Mouse (Mus musculus) stomach, embryonic 14.5 days (tissue): ENCODE measurements around the gene Ccdc121. TPM values are rescaled to one million over a fixed set of nuclear protein-coding genes. Genes with fewer than 3 reads are reported as not detected.
"Not testable (repeated sequence)": the region's sequence is repeated elsewhere in the genome, so short reads cannot be mapped to it uniquely, and the experiment has no call there.

ENCODE experiments used
- ATAC-seq: fragments of 200-750 bp; cut with Nextera tagmentation; 2 replicates; pipeline ENCODE4 v1.8.0; 2017; ENCODE audit warnings: low read depth, moderate TSS enrichment; ENCODE audit not compliant: insufficient number of reproducible peaks, insufficient read depth, low FRiP score
- H3K27ac ChIP-seq: fragments of 300-500 bp; sonication (generic); 2 replicates; pipeline ENCODE4 v1.5.1; 2014; ENCODE audit warnings: mild to moderate bottlenecking, low read length, moderate library complexity, mixed read lengths
- H3K27me3 ChIP-seq: fragments of 300-500 bp; sonication (generic); 2 replicates; pipeline ENCODE4 v1.6.1; 2014; ENCODE audit warnings: low read length, control low read depth, mixed read lengths; ENCODE audit not compliant: control insufficient read depth, insufficient read depth
- H3K36me3 ChIP-seq: fragments of 300-500 bp; sonication (generic); 2 replicates; pipeline ENCODE4 v1.6.1; 2014; ENCODE audit warnings: mild to moderate bottlenecking, control low read depth, low read length, moderate library complexity, mixed read lengths; ENCODE audit not compliant: control insufficient read depth, insufficient read depth
- H3K4me1 ChIP-seq: fragments of 300-500 bp; sonication (generic); 2 replicates; pipeline ENCODE4 v1.6.1; 2014; ENCODE audit warnings: low read length, control low read depth, mixed read lengths; ENCODE audit not compliant: control insufficient read depth, insufficient read depth
- H3K4me2 ChIP-seq: fragments of 300-500 bp; sonication (generic); replicated peaks from 2 replicates; pipeline ENCODE4 v1.6.1; 2014; ENCODE audit warnings: low read depth, low read length, control low read depth
- H3K4me3 ChIP-seq: fragments of 300-500 bp; sonication (generic); 2 replicates; pipeline ENCODE4 v1.5.1; 2014; ENCODE audit warnings: low read depth, low read length, control low read depth
- H3K9ac ChIP-seq: fragments of 300-500 bp; sonication (generic); replicated peaks from 2 replicates; pipeline ENCODE4 v1.6.1; 2014; ENCODE audit warnings: low read depth, mild to moderate bottlenecking, control low read depth, low read length, moderate library complexity, mixed read lengths
- H3K9me3 ChIP-seq: fragments of 300-500 bp; sonication (generic); 2 replicates; pipeline ENCODE4 v1.6.1; 2016; ENCODE audit warnings: low read depth, low read length, control low read depth; ENCODE audit not compliant: control insufficient read depth
- WGBS: fragments of 180-500 bp; shearing (Covaris S2); extraction: QIAGEN DNeasy Blood & Tissue Kit; methylation state at CpG from one replicate; pipeline ENCODE4 v1.1.7; 2014; 5-methylcytosine and 5-hydroxymethylcytosine counted together
- polyA plus RNA-seq: library from polyadenylated mRNA; unstranded; fragments of >200 nt; fragmentation: Nextera tagmentation; extraction: Ambion mirVana; gene quantifications from 2 replicates; pipeline ENCODE4 v1.2.1, GENCODE M21; 2014

Ccdc121 gene
- polyA plus RNA-seq, 1 experiment from 2014 or later, result not detected

DNA sequence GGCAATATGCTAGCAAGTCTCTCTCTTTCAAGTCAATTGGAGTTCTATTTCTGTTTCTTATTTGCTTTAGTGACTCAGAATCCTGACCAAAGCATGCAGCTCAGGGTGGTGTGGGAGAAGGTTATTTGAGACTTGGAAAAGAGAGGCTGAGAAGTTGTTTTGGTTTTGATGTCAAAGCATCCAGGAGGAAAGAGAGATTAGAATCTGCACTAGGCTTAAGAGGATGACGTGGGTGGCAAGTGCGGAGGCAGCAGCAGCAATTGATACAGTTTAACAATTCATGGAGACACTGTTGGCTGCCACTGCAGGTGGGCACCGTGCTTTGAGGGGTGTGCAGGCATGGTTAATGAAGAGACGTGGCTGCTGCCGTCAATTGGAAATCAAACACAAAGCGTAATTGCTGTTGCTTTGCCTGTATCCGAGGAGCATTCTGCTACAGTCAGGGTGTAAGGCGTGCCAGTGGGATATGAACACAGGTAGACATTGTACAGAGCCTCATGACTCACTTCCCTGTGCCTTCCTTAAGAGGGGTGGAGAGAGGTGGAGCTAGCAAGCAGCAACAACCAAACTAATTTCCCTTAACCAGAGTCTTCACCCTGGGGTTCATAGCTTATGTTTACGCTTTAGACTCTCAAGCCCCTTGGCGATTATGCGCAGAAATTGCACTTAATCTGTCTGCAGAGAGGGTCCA, 10.3 kb upstream of the Ccdc121 start:
- no peak for ATAC-seq
- Histone ChIP-seq H3K4me3 (no peak overlapping the region), H3K36me3 (no peaks in the 10 kb centered on the region), H3K4me2 (no peak overlapping the region), H3K9ac (no peak overlapping the region), H3K4me1 (0 out of 2 replicates have a peak, but pooled peaks cover 4% of the 10 kb centered on the region), H3K27ac (no peak overlapping the region), H3K9me3 (no peaks in the 10 kb centered on the region), H3K27me3 (no peaks in the 10 kb centered on the region)
- 62% methylated on average over 11 of the region's 11 CpGs for WGBS

- Histone ChIP-seq H3K9me3 (no peaks in the 10 kb centered on the region), H3K36me3 (no peaks in the 10 kb centered on the region), H3K4me3 (no peak overlapping the region), H3K4me1 (0 out of 2 replicates have a peak, but pooled peaks cover 4% of the 10 kb centered on the region), H3K27ac (no peak overlapping the region), H3K27me3 (no peaks in the 10 kb centered on the region), H3K9ac (no peak overlapping the region), H3K4me2 (no peak overlapping the region)
- no peak for ATAC-seq
- WGBS, result 74% methylated on average over 4 of the region's 4 CpGs
Observed at GRCm38 (mm10) chr1:181519137-181519536, 7.9 kb upstream of the Ccdc121 start.

DNA sequence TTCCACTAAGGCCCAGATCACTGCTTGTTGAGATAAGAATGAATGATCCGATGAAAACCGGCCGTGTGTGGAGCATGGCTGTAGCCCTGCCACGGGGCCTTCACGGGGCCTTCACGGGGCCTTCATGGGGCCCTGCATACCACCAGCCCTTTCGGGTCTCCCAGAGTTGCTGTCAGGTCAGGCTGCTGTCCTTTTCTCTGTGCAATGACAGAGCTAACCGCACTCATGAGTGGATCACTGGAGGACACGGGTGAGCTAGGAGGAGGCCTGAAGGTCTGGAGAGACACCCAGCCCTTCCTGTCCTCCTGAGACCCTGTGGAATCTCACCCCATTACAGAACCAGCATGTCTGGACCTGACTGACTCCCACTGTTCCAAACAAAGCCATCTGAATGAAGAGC, 6.8 kb upstream of the Ccdc121 start:
- no peak overlapping the region for H3K27ac ChIP-seq
- H3K4me1 ChIP-seq, result 0 out of 2 replicates have a peak, but pooled peaks cover 4% of the 10 kb centered on the region
- H3K36me3 ChIP-seq, result no peaks in the 10 kb centered on the region
- H3K9ac ChIP-seq, result no peak overlapping the region
- no peak for ATAC-seq
- no peaks in the 10 kb centered on the region for H3K27me3 ChIP-seq
- H3K4me3 ChIP-seq, result no peak overlapping the region
- WGBS, result 85% methylated on average over 9 of the region's 9 CpGs
- H3K9me3 ChIP-seq, result no peaks in the 10 kb centered on the region
- H3K4me2 ChIP-seq, result no peak overlapping the region

GRCm38 (mm10) chr1:181512430-181513129, 1.3 kb upstream of the Ccdc121 start:
- Histone ChIP-seq H3K4me1 (no peaks in the 10 kb centered on the region), H3K27ac (no peak overlapping the region), H3K9me3 (no peaks in the 10 kb centered on the region), H3K9ac (no peak overlapping the region), H3K27me3 (no peaks in the 10 kb centered on the region), H3K4me3 (no peak overlapping the region), H3K4me2 (no peak overlapping the region), H3K36me3 (no peaks in the 10 kb centered on the region)
- WGBS, result 77% methylated on average over 15 of the region's 15 CpGs
- ATAC-seq, result no peak

DNA sequence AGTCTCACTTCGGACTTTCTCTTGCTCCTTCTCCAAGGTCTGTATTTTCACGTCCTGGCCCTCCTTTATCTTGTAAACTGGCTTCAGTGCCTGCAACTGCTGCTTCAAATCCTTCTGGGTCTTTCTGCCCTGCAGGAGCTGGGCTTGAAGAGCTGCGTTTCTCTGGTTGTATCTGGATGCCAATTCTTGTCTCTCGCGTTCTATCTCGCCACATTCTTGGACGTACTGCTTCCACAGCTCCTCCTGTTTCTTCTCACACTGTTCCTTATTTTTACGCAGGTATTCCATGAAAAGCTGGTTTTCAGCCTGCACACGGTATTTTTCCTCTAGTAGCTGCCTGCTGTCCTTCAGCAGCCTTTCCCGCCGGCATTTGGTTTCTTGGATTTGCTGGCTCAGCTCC, 396 bp downstream of the Ccdc121 start:
- not testable (repeated sequence) for H3K4me1 ChIP-seq, ATAC-seq, H3K4me3 ChIP-seq, H3K9me3 ChIP-seq, H3K27ac ChIP-seq, H3K27me3 ChIP-seq, H3K9ac ChIP-seq, H3K4me2 ChIP-seq, H3K36me3 ChIP-seq
- 78% methylated on average over 11 of the region's 11 CpGs for WGBS

- Histone ChIP-seq H3K4me1 (no peaks in the 10 kb centered on the region), H3K9ac (no peak overlapping the region), H3K4me3 (no peak overlapping the region), H3K9me3 (no peaks in the 10 kb centered on the region), H3K4me2 (no peak overlapping the region), H3K27me3 (no peaks in the 10 kb centered on the region), H3K36me3 (no peaks in the 10 kb centered on the region), H3K27ac (no peak overlapping the region)
- 46% methylated on average over 8 of the region's 8 CpGs for WGBS
- no peak for ATAC-seq
Observed at GRCm38 (mm10) chr1:181505367-181505766, 5.9 kb downstream of the Ccdc121 start.

DNA sequence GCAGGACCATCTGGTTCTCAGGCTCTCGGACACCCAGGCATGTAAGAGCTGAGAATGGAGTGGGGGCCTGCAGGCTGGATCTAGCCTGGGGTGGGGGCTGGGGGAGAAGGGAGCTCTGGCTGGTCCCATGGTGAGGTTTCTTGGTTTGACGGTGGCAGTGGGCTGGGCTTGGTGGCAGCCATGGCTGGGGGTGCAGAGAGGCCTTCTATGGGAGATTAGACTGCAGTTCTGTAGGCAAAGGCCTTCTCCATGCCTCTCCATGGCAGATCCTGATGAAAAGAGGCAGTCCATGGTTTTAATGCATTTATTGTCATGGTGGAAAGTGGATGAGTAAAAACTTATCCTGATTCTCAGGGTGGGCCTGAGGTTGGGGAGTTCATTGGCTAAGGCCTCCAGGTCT, 7.8 kb downstream of the Ccdc121 start:
- no peak overlapping the region for H3K9ac ChIP-seq
- H3K4me1 ChIP-seq, result no peaks in the 10 kb centered on the region
- WGBS, result 97% methylated on average over 2 of the region's 2 CpGs
- no peak for ATAC-seq
- H3K27me3 ChIP-seq, result no peaks in the 10 kb centered on the region
- H3K27ac ChIP-seq, result no peak overlapping the region
- no peaks in the 10 kb centered on the region for H3K9me3 ChIP-seq
- H3K4me2 ChIP-seq, result no peak overlapping the region
- H3K36me3 ChIP-seq, result no peaks in the 10 kb centered on the region
- no peak overlapping the region for H3K4me3 ChIP-seq

GRCm38 (mm10) chr1:181484696-181485095, 26.6 kb downstream of the Ccdc121 start:
- H3K27ac ChIP-seq, result no peak overlapping the region
- no peaks in the 10 kb centered on the region for H3K36me3 ChIP-seq
- no peaks in the 10 kb centered on the region for H3K27me3 ChIP-seq
- no peak for ATAC-seq
- H3K4me1 ChIP-seq, result no peaks in the 10 kb centered on the region
- H3K9ac ChIP-seq, result no peak overlapping the region
- no peaks in the 10 kb centered on the region for H3K9me3 ChIP-seq
- WGBS, result 82% methylated on average over 5 of the region's 5 CpGs
- H3K4me3 ChIP-seq, result no peak overlapping the region
- H3K4me2 ChIP-seq, result no peak overlapping the region
